Mouse (Mus musculus) embryonic stem cell, embryonic (primary cell): ENCODE results near the gene Acot3.
"Not testable (repeated sequence)": the region's sequence is repeated elsewhere in the genome, so short reads cannot be mapped to it uniquely, and the experiment has no call there.

Experiments
- CTCF ChIA-PET, 4 experiments: fragments of 300-600 bp in 2 of 4; fragments of 350-600 bp in 2 of 4; sonication (Branson Sonifier 250); formaldehyde crosslinking; loops; one replicate each; lab custom pipeline; 2022; ENCODE audit warnings: inconsistent platforms in 2 of 4; lab: Charles Lee
- POLR2A ChIA-PET, 4 experiments: fragments of 300-600 bp in 2 of 4; fragments of 350-600 bp in 2 of 4; sonication (Branson Sonifier 250); formaldehyde crosslinking; loops; one replicate each; lab custom pipeline; 2022; ENCODE audit warnings: antibody characterized with exemption in 4 of 4, inconsistent platforms in 1 of 4; lab: Charles Lee

Acot3 gene

DNA sequence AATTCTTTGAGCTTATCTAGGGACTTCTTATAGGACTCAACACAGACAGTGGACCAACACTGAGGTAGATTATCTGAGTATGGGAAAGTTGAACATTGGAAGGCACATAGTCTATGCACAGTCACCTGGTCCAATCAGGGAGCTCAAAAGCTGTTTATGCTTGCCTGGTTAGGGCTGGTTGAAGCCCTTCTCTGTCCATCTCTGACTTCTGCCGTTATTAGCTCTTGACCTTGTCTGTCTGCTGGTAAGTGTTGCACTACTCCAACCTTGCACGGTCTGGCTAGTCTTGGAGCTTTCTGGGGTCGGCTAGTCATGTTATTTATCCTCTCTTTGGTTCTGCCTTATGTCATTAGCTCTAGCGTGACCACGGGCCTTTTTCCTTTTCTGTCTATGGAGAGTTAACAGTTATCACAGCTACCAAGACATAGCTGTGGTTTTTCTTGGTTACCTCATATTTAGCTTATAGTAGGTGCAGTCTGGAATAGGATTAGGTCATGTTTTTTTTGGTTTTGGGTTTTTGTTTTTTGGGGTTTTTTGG, at the start of gene Acot3:
Gene Acot3 (plus strand): TSS at position 208 of the 538 bp plus-strand sequence.
- POLR2A ChIA-PET = interaction anchor here in 3 of 4 experiments (0.7 to 1.4 kb wide), 11 partner anchors 9 to 364 kb away, joined by 3 to 6 read pairs (median 3); partner anchors contain the start of genes Acot4 (in 1 of the 3) and Psen1 (in 1 of the 3)
- CTCF ChIA-PET = interaction anchor here (0.6 to 2.5 kb wide), 13 partner anchors 9 to 1436 kb away, joined by 3 to 14 read pairs (median 4); partner anchors contain the start of gene Acot4 (in 1 of the 4)

DNA sequence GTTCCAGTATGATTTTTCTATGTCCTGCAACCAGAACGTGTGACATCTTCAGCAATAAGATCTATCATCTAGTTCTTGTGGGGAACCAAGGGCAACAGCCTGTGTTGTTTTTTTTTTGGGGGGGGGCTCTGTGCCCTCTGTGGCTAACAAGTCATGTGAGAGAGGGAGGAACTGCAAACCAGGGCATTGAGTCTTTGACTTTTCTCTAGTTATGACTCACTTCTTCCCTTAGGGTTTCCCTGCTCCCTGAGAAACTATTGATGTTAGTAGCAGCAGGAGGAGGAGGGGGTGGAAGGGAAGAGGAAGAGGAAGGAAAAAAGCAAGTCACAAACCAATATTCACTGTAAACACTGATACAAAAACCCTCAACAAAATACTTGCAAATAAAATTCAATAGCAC, 48.1 kb upstream of the Acot3 start:
- CTCF ChIA-PET = interaction anchor here in 1 of 4 experiments (0.6 kb wide), 1 partner anchor 32 kb away, joined by 3 read pairs; no protein-coding TSS in a partner anchor
- POLR2A ChIA-PET = no interaction called here

DNA sequence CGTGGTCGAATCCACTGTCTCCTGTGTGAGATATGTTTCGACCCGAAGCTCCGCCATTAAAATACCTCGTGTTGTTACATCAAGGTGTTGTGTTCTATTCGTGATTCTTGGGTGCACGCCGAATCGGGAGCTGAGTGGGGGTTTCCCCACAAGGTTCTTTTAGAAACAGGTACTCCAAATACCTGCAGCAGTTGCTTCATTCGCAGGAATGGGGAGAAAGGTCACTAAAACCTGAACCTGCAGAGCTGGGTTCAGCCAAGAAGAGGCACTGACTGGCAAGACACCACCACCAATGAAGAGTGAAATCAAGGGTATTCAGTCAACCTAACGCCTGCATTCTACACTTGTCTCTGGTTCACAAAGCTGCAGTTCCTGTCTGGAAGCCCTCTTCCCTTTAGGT, 43.7 kb upstream of the Acot3 start:
- POLR2A ChIA-PET = interaction anchor here in 1 of 4 experiments (1.1 to 1.8 kb wide), 5 partner anchors 8 to 411 kb away, joined by 3 to 12 read pairs (median 4); partner anchors contain the start of genes Acot2 and Acot6
- CTCF ChIA-PET = interaction anchor here in 1 of 4 experiments (1.9 kb wide), 1 partner anchor 22 kb away, joined by 5 read pairs; no protein-coding TSS in a partner anchor

DNA sequence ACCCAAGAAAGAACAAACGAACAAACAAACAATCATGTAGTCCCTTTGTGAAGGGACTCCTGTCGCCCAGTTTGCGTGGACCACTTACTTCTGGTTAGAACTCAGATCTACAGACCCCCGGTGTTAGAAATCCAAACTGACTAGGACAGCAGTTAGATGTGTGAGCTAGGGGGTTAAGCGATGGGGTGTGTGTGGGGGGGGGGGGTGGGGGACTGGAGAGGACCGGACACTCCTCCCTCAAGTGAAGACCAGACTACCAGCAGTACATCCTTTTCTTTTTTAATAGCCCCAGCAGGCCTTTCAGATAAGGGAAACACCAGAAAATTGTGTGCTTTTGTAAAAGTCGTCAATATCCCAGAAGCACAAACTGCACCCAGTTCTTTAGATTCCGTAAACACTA, 43.2 kb upstream of the Acot3 start:
- POLR2A ChIA-PET = interaction anchor here in 2 of 4 experiments (0.8 to 2.3 kb wide), 14 partner anchors 8 to 411 kb away, joined by 3 to 12 read pairs (median 4); partner anchors contain the start of genes Acot2 (in 2 of the 2) and Acot6 (in 1 of the 2)
- CTCF ChIA-PET = interaction anchor here in 1 of 4 experiments (1.0 to 1.9 kb wide), 2 partner anchors 22 to 52 kb away, joined by 4 to 5 read pairs; no protein-coding TSS in a partner anchor

DNA sequence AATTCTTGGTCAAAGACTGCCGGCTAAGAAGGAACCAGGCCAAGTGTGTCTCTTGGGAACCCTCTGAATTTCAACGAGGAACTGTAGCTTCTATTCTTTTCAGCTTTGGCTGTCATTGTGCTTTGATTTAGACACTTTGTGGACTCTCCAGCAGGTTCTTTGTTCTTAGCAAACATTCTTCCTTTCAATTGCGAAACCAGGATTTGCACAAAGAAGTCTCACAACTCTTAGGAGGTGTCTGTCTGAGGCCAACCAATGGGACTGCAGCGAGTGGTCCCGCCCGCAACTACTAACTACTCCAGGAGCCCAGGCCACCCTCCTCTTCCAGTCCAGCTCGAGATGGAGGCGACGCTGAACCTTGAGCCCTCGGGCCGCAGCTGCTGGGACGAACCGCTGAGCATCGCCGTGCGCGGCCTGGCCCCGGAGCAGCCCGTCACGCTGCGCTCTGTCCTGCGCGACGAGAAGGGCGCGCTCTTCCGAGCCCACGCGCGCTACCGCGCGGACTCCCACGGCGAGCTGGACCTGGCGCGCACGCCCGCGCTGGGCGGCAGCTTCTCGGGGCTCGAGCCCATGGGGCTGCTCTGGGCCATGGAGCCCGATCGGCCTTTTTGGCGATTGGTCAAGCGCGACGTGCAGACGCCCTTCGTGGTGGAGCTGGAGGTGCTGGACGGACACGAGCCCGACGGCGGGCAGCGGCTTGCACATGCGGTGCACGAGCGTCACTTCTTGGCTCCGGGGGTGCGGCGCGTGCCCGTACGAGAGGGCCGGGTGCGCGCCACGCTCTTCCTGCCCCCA, 42.6 kb upstream of the Acot3 start, which contains the start of gene Acot1:
Gene Acot1 (plus strand): TSS at position 320 of the 795 bp plus-strand sequence.
- ChIA-PET CTCF (interaction anchor here in 2 of 4 experiments (0.6 to 1.9 kb wide), 3 partner anchors 21 to 53 kb away, joined by 4 to 5 read pairs (median 4); no protein-coding TSS in a partner anchor), POLR2A (interaction anchor here in 3 of 4 experiments (0.6 to 2.3 kb wide), 17 partner anchors 9 to 439 kb away, joined by 3 to 12 read pairs (median 4); partner anchors contain the start of genes Acot2 (in 2 of the 3) and Acot6 (in 1 of the 3))

DNA sequence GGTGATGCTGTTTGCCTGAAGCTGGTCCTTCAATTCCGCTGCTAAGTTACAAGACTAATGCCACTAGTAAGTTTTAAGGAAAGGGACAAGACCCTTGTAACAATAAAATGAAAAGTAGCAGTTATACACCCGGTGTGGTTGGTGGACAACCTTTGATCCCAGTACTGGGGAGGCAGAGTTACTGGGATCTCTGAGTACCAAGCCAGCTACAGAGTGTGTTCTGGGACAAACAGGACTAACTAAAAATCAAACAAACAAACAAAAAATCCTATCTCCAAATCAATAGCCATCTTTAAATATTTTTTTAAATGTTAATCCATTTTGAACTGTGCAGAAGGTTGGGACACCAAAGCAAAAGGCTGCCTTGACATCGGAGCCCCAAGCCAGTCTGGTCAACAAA, 41.7 kb upstream of the Acot3 start:
- POLR2A ChIA-PET = interaction anchor here in 3 of 4 experiments (0.6 to 2.3 kb wide), 5 partner anchors 10 to 236 kb away, joined by 3 to 12 read pairs (median 5); partner anchors contain the start of gene Acot2 (in 2 of the 3)
- CTCF ChIA-PET = interaction anchor here in 2 of 4 experiments (0.6 to 0.7 kb wide), 2 partner anchors 52 to 621 kb away, joined by 3 to 4 read pairs; no protein-coding TSS in a partner anchor

DNA sequence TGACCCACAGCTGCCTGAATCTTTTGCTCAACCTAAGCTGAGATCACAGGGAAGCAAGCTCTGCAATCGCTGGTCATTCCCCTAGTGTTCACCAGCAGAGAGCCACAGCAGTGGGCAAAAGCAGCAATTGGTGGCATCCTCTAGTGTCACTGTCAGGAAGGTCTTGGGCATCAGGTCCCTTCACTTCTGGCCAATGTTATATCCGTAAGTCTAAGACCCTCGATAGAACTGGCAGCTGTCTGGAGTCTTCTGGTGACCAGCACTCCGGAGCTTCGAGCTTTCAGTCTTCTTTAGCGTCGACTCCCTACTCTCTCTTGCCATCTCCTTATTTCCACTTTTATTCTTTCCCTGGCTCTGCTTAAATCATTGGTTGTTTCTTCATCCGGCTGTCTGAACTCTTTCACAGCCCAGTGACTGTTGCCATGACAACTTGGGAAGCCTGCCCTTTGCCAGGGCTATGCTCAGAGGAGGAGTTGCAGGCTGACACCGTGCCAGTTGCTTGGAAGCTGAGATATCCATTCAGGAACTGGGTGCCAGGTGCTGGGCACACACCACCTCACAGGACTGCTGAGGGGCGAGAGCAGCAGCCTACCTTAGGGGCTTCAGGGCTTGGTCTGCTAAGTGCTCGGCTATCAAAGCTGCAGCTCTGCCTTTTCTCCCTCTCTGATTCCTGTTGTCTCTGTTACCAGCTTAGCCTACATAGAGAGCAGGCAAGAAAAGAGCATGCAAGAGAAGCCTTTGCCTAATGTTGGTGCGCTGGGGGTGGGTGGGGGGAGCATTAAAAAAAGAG, 40.5 kb upstream of the Acot3 start:
- CTCF ChIA-PET = interaction anchor here in 2 of 4 experiments (0.7 to 1.1 kb wide), 2 partner anchors 50 to 642 kb away, joined by 4 to 6 read pairs; no protein-coding TSS in a partner anchor
- POLR2A ChIA-PET = interaction anchor here (0.7 to 1.2 kb wide), 5 partner anchors 16 to 153 kb away, joined by 3 to 5 read pairs (median 3); partner anchors contain the start of gene Riox1 (in 1 of the 4)

DNA sequence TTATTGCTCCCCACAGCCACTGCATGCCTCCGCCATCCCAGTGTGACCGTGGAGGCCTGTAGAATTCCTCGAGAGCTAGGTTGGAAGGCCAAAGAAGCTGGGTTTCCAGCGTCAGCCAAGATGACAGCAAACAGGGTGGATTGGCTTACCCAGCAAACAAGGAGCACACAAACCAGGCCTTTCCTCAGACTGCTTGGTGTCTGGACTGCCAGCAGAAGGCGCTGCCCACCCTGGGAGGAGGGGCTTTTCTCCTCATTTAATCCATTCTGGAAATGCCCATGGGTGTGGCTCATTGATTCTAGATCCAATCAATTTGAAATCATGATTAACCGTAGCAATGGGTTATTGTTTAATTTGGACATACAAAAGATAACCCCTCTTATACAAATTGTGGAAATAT, 38.8 kb upstream of the Acot3 start:
- ChIA-PET CTCF (no interaction called here), POLR2A (interaction anchor here in 1 of 4 experiments (0.5 kb wide), 1 partner anchor 88 kb away, joined by 3 read pairs; no protein-coding TSS in a partner anchor)

DNA sequence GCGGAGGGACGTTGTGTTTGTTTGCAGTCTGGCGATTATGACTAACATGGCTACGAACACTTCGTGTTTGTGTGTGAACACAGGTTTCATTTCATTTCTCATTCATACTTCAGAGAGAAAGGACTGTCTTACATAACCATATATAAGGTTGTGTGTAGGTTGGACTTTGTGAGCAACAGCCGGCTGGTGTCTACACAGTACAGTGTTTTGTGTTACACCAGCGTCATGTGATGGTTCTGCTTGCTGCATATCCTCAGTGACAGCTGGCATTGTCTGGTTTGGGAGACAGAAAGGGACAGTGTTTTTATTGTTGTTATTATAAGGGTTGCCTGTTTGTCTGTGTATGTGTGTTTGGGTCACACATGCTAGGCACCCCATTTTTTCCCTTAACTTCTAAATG, 38.2 kb upstream of the Acot3 start:
- CTCF ChIA-PET = no interaction called here

DNA sequence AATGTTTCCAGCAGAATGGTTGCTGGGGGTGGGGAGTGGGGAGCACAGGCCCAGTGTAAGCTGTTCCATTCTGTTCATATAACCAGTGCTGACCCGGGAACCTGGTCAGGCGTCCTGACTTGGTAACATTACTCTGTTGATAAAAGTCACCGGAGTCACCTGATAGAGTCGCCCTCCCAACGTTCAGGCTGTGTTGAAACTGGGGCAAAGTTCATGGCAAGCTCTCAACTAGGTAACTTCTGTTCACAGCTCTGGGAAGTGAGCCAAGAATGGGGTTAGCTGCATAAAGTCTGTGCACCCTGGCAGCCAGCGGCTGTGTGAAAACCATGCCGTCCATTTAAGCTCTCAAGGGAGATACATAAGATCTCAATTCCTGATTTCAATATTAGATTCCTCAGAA, 31.4 kb upstream of the Acot3 start:
- CTCF ChIA-PET = not testable (repeated sequence)
- POLR2A ChIA-PET = interaction anchor here in 1 of 4 experiments (1.1 kb wide), 1 partner anchor 11 kb away, joined by 3 read pairs; the partner anchor contains the start of gene Acot1

More for the DNA sequence above, 38.2 kb upstream of the Acot3 start:
- POLR2A ChIA-PET = interaction anchor here in 1 of 4 experiments (0.5 kb wide), 1 partner anchor 99 kb away, joined by 3 read pairs; no protein-coding TSS in a partner anchor

DNA sequence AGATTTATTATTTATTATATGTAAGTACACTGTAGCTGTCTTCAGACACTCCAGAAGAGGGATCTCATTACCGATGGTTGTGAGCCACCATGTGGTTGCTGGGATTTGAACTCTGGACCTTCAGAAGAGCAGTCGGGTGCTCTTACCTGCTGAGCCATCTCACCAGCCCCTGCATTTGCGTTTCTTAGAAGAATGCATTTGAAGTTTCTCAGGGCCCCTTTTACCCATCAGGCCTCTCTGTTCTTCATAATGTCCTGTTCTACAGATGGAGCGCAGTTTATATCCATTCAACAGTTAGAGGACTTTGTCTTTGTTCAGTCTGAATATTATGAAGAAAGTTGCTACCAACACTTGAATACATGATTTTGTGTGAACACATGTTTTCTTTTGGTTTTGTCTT, 29.7 kb upstream of the Acot3 start:
- POLR2A ChIA-PET, CTCF ChIA-PET: not testable (repeated sequence)

DNA sequence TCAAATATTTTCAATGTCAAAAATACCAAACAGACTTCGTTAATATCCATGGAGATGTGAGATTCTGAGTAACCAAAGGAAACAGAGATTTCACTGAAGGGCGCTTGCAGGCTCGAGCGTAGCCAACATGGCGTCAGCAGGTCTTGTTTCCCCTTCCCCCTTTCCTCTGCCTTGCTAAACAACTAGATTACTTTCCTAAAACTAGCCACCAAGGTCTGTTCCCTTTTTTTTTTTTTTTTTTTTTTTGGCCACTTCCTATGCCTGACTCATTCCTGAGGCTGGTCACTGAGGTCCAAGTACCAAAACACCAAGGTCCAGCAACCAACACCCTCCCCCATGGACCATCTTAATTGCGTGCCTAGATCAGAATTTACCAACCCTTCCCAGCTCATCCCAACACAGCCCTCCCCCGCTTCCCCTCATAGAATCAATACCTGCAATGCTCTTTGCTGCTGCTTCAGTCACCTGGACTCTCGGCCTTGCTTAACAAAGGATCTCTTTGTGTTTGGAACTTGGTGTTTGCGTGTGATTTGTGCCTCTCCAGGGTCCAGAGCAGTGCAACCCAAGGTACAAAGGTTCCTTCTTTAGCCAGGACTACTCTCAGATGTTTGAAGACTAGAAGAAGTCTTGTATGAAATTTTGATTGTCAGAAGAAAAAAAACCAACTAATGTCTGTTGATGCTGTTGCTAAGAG, 28.7 kb upstream of the Acot3 start:
- ChIA-PET POLR2A (no interaction called here), CTCF (no interaction called here)

DNA sequence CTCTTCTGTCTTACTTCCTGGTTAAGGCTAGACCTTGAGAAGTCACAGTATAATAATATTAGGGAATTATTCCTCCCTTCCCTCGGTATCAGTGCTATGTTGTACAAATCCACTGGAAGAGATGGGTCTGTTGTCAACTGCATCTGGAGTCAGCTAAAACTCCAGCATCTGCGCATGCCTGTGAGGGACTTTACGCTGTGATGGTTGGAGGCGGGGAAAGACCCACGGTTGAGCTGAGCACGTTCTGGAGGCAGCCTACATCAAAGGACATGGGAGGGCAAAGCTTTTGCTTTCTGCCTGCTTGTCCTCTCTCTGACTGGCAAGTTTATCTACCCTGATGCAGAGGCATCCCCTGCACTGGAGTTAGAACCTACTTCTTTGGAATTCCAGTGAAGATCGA, 26.1 kb upstream of the Acot3 start:
- ChIA-PET CTCF (no interaction called here), POLR2A (interaction anchor here in 1 of 4 experiments (1.1 kb wide), 1 partner anchor 17 kb away, joined by 3 read pairs; the partner anchor contains the start of gene Acot1)

DNA sequence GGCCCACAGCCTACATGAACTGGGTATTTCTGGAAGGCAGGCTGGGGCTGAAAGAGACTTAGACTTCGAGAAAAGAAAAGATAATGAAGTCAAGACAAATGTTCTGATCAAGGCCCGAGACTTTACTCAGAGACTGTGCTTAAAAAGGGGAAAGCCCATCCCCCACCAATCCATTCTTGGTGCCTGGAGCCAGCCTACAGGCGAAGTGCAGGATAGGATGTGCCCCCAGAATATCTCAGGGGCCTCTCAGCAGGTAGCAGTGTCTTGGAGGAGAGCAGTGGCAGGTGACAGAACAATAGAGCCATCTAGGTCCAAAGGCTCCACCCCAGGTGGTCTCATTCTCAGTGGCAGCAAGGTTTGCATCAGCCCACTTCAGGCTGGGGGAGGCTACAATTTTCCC, 23.6 kb upstream of the Acot3 start:
- POLR2A ChIA-PET = interaction anchor here in 1 of 4 experiments (0.5 to 1.3 kb wide), 2 partner anchors 78 to 433 kb away, joined by 3 to 6 read pairs; partner anchors contain the start of gene Riox1
- CTCF ChIA-PET = not testable (repeated sequence)

DNA sequence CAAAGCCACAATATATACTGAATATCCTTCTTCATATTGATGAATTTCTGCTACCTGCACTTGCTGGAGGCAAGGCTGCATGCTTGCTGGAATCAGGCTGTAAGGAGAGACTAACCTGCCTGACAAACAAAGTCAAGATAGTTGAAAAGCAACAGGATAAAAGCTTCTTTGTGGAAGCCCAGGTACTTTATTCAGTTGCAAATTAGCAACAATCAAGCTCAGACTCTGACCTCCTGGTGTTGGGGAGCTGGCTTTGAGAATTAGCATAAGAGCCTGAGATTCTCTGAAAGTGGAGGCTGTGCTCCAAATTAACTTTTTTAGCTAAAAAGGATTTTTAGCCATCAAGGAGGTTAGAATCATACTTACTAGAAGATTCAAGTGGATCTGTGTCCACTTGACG, 22.9 kb upstream of the Acot3 start:
- CTCF ChIA-PET = not testable (repeated sequence)
- POLR2A ChIA-PET = interaction anchor here in 1 of 4 experiments (1.1 kb wide), 1 partner anchor 20 kb away, joined by 5 read pairs; the partner anchor contains the start of gene Acot1

DNA sequence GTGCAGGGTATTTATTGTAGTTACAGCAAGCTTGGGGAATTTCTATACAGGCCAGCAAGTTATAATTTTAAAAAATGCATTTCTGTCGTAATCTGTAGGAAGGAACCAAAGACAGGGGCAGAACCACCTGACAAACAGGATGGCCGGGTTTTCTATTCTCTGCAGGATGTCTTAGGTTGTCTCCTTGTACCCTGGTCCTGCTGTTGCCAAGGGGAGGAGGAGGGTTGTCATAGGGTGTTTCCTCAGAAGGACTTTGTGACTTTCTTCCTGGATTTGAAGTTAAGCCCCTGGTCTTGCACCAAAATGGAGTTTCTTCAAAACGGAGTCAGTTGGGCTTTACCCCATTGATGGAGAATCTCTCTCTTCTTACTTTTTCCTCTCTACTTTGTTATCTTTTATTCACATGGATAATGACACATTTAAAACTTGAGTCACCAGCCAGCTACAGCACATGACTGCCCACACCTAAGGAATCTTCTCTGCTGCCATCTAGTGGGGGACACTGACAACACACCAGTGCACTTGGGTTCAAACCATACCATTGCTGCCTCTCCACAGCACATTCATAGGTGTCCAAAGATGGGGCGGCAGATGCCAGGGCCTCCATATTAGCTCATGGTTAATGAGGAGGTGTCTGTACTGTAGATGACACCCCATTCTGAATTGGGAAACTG, 21.1 kb upstream of the Acot3 start:
- POLR2A ChIA-PET = interaction anchor here in 2 of 4 experiments (0.6 to 1.4 kb wide), 4 partner anchors 11 to 81 kb away, joined by 3 read pairs; partner anchors contain the start of genes Acot3 (in 1 of the 2) and Riox1 (in 1 of the 2)
- CTCF ChIA-PET = interaction anchor here in 3 of 4 experiments (0.6 to 1.6 kb wide), 7 partner anchors 10 to 414 kb away, joined by 3 to 7 read pairs (median 4); partner anchors contain the start of genes Acot1 (in 1 of the 3) and Acot2 (in 1 of the 3)
